Mouse (Mus musculus) frontal cortex, postnatal 25 days (tissue): Measurements from ENCODE around the gene Stambpl1.
A peak's percentile ranks its signal among the peaks of the same experiment; 100 is the strongest.

ENCODE experiments used
- DNase-seq, 2 experiments: peaks; one replicate each; pipeline ENCODE4 v3.0.0; 2022; ENCODE audit warnings: low spot score in 2 of 2

The Stambpl1 gene

DNA sequence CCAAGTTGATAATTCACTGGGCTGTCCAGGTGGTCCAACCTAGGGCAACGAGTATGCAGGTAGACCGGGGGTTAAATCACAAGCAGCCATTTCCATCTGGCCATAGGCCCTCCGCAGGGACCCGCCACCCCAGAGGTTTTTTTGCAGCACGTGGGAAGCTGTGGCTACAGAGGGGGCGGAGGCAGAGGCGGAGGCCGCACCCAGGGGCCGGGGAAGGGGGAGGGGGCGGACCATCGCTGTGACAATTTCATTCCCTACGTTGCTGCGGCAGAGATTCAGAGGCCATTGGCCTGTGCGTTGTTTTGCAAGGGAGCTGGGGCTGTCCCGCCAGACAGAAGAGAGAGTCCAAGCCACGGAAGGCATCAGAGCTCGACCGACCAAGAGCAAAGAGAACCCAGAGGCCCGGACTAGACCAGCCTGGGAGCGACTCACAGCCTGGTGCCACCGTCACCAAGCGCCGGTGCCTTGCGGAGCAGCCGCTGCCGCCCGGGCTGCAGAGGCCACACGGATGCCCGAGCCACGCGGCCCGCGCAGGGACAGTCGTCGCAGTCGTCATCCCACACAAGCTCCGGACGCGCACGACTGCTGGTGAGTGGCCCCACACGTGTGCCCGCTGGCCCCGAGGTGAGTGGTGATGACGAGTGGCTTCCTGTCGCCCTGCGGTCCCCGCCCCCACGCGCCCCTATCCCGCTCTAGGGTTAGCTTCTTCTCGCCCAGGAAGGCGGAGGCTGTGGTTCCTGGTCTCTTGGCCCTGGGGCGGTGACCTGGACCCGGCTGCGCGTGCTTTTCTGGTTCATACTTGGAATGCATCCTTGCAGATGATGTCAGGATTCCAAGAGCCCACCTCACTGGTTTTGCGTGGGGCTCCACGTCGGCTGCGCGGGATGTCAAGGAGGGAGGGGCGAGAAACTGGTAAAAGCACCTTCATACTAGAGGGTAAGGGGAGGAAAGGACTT is at the start of gene Stambpl1:
Stambpl1 (plus strand) TSS at position 222 of the 956 bp plus-strand sequence.
- peak; percentile 54 to 63 for DNase-seq

DNA sequence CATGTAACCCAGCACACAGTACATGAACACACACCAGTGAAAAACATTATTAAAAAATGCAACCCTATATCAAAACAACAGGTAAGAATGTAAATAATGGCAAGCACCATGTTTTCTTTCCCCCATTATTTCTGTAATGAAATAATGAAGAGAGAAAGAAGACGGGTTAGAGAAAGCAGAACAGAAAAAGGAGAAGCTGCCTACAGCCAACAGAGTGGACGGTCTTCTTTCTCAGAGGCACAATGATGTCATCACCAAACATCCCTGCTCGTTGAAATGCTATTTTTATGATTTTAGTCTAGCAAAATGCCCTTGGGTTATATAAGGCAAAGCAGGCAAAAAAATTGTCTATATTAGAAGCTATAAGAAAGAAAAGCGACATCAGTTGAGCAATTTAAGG is 43.6 kb upstream of the Stambpl1 start:
- DNase-seq: no peak

DNA sequence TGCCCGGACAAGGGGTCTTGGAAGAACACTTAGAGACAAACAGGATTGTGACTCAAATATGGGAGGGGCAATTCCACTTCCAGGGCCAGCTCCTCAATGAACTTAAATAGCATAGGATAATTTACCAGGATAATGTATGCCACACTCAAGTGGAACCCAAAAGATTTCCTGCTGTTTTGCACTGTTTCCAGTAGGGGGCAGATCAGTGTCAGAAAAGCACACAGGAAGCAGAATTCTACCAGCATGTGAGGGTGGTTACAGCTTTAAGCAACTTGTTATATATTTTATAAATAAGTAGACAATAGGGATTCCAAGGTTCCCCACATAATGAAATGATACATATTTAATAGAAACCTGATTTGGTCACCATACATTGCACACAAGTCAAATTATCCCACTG is 40.1 kb upstream of the Stambpl1 start:
- DNase-seq: peak in 1 of 2 experiments; percentile 5

DNA sequence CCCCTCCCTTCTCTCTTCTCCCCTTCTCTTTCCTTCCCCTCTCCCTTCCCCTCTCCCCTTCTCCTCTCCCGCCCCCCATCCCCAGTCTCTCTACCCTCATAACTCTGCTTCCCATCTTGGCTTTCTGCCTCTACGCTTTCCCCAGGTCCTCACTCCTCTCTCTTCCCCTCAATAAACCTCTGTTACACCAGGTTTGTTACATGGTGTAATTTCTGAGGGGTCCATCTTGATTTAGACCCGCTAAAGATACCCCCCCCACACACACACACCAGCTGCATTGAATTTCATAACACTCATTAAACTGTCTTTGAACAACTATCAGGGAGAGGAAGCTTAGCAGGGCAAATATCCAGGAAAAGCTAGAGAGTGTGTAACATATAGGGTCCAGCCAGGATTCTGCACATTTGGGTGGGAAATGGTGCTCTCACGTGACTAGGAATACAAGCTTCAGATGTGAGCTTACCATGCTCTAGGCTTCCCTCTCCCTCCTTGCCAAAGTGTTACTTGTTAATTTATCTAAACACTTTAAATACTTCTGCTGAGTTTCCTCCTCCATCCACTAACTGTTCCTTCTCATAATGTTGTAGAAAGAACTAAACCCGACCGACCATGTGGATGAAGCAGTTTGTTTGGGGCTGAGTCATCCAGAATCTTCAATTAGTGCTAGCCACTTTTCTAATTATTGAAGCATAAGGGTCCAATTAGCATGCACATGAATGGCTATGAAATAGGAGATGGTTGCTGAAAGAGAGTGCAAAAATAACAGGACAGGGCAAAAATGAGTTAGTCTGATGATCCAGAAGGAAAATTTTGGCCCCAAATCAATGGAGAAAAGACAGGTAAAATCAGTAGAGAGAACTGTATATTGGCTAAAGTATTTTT is 38.5 kb upstream of the Stambpl1 start:
- no peak for DNase-seq

DNA sequence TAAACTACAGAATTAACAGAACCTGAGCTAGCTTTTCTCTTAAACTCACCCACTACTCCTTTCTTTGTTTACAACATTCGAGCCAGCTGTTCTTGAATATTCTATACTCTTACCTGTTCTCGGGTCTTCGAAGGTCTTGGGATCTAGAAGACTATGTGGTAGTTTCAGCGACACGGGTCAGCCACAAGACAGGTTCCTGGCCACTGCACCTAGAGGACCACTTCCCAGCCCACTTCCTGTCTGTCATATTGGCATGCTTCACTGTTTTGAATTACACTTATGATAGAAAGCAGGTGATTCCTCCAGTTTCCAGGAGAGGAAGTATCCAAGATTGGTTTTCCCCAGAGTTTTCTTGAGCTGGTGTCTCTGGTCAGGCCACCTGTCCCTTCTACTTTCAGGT is 29.3 kb upstream of the Stambpl1 start:
- no peak for DNase-seq

DNA sequence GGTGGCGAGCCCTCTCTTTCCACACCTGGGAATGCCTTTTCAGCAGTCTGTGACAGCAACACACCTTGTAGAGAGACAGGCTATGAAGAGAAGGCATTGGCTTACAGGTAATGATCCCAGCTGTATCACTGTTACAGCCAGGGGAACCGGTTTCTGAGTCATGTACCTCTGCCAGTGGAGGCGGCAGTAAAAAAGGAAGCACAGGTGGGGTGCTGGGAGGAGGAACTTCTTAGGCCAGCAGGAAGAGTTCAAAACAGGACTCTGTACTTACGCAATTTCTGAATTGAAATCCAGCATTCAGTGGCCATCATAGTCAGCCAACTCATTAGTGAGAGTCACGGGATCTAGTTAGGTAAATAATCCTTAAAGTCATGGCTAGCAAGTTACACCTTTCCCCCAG is 26.1 kb upstream of the Stambpl1 start, which contains the start of gene Ankrd22:
Ankrd22 (minus strand) TSS at position 163 of the 400 bp plus-strand sequence.
- DNase-seq: no peak

DNA sequence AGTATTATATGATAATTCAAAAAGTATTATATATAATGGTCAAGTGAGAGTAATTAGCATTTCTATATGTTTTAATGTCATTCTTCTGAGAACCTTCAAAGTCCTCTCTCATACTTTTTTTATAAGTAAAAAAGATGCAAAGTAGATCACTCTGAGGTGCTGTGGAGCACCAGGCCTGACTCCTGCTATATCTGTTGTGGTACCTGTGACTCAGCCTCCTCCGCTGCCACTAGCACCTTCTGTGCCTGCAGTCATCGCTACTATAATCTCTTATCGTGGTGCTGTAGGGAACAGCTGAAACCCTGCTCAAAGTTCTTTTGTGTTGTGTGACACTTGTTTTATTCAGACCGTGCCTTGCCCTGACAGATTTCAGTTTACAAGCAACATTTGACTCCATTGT is 25.6 kb upstream of the Stambpl1 start:
- no peak for DNase-seq

DNA sequence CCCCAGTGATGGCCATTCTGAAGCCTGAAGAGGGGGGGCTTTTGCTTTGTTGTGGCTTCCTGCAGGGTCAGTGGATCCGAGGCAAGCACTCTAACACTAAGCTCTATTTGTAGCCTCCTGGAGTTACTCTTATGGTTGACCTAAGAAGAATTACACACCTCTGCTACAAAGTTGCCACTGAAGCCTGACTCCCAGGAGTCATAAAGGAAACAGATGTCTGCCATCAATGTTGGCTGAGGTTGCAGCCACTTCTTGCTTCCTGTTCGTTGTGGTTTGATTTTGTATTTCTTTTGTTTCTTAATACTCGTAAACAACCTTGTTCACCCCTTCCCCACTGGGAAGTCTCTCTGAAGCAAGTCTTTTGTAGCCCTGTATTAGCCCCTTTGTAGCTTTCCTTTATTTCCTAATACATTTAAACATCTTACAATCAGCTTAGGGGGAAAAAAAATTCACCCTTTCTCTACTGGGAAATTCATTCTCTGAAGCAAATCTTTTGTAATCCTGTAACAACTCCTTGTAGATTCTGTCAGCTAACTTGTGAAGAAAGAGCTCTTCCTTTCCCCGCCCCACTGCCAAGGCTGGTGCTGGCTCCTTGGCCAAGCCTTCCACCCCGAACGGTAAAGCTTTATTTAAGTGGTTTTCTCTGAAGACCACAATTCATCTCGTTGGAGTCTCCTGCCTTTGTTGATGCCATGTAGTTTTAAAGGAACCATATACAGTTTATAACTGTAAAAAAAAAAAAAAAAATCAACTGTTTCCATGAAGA is 23.9 kb upstream of the Stambpl1 start:
- DNase-seq: no peak

DNA sequence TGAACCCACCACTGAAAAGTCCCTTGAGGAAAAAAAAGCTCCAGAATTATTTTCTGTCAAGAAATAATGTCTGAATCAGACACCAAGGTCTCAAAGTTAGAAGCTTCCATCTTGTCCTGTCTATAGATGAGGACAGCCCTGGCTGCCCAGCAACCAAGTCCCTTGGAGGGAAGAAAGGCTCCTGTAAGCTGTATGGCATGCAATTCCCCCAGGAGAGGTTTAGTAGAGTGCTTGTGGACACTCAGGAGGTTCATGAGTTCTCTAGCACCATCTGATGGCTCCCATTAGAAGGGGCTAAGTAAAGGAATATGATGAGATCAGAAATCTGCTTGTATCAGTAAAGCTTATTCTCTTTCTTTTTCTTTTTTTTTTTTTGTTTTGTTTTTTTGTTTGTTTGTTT is 22.9 kb upstream of the Stambpl1 start:
- no peak for DNase-seq

DNA sequence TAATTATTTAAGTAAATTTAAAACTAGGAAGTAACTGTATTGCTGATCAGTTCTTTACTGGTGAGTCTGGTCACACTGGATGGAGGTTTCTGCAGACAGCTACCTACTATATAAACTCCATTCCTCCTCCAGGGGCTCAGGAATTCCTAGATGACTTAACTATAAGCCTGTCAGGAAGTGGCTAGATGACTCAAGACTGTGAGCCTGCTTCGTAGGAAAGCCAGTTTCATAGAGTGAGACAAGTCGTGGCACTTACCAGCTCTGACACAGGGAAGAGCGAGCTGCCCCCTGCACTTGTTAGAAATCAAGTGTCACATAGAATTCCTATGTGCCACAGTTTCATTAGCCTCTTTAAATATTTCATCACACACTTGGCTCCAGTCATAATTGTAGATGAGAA is 20.9 kb upstream of the Stambpl1 start:
- DNase-seq: no peak

DNA sequence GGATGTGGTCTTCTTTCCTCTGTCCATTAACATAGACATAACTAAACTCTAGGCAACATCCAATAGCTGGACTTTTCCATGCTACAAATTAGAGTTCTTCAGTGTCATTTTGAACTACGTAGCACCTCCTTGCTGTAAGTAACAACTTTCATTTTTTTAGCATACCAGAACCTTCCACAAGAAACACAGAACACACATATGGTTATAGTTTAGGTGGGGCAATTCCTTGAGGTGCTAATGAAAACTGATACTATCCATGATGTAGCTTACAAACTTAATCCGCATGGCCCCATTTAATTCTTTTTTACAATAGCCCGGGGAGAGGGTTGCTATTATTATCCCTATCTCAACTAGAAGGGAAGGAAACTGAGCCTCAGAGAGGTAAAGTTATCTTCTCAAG is 18.0 kb upstream of the Stambpl1 start:
- no peak for DNase-seq

DNA sequence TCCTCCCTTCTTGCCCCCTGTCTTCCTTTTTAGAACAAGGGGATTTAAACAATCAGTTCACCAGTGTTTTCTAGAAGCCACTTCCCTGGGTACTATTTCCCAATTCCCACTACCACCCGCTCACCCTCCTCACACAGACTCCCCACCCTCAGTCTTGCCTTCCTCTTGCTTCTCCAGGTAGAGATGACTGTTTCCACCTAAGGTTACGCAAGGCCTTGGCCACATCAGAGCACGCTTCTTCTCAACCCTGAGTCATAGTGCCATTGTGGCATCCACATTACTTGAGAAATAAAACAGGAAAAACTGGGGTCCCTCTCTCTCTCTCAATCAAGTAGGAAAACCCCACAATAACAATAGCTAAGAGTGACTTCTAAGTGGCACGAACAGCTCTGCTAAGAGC is 12.9 kb upstream of the Stambpl1 start:
- no peak for DNase-seq

DNA sequence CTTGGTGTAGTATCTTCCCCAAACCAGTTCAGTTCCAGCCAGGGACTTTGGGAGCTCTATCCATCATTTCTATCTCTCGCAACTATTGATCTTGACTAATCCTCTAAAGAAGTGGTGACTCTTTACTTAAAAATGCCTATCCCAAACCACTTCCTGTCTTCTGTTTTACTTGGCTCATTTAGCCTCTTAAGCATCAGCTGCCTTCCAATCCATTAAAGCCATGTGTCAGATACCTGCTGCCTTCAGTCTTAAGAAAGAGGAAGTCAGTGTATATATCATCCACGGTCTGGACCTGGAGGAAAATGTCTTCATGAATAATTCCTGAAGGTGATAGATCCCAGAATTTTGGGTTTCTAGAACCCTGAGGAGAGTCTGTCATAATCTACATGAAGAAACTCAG is 11.7 kb upstream of the Stambpl1 start:
- no peak for DNase-seq

DNA sequence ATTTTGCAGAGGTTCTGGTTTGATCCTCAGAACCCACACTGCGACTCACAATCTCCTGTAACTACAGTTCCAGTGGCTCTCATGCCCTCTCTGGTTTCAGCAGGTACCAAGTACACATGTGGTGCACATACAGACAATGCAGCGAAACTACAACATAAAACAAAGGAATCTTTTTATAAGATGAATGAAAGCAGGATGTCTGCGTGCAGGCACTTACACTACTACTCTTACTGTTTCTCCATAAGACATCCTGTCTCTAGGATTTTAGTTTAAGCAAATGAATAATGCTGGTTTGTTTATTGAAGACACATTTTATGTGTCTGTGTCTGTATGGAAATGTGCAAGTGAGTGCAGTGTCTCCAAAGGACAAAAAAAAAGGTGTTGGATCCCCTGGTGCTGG is 10.8 kb upstream of the Stambpl1 start:
- no peak for DNase-seq

DNA sequence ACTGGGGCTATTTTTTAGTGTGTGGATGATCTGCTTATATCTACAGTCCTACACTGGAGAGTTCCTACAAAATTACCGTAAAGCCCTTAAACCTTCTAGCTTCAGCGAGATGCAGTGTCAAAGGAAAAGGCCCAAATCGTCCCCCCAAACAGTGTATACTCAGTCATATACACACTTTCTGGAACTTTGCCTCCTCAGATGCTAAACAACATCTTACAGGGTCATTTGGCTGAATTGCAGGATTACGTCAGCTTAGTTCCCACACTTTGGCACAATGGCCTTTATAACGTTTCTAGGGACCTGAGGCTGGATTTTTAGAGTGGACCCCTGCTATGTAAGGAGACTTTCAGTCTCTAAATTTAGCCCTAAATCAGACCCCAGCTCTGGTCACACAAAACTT is 9.5 kb upstream of the Stambpl1 start:
- no peak for DNase-seq

DNA sequence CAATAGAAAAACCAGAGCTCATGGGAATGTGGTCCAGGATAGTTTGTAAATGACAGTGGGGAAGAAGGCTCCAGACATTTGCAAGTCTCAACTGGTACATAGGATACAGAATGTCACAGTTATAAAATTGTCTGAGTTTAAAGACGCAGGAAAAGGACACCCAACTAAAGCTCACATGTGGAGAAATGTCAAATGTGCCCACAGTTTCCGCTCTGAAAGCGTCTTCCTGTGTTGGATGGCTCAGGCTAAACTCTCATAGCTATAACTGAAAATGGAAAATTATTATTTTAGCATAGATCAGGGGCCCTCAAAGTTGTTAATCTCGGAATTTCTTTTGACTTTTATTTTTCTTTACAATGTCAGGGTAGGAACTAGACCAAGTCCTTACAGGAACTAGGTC is 5.2 kb upstream of the Stambpl1 start:
- DNase-seq: no peak

DNA sequence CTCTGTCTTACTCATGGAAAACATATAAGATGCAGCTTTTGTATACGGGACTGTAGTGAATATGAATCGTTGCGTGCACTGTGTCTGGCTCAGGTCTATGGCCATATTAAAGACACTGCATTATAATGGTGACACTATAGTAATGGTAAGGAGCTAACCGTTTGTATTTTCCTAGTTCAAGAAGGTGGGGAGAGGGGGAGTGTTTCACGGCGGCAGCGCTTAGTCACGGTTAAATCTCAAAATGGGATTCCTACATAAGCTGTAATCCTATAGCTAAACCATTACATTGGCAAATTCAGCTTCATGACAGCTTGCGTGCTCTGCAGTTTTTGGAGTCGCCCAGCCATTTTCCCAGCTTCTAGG is 403 bp upstream of the Stambpl1 start:
- no peak for DNase-seq

DNA sequence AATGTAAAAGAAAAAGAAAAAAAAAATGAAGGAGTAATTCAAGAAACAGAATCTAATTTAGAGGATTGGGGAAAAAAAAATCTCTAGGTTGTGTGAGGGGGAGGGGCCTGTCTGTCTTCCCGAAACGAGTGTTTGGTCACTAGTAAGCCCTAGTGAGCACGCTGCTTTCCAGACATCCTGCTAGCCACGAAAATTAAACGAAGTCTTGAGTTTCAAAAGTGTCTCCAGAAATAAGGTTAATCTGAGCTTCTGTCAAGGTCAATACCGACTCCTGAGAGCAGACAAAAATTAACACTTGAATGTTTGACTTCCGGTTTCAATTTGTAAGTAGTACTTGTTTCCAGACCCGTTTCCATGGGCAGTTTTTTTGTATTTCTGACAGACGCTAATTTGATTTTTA is 1.1 kb downstream of the Stambpl1 start:
- no peak for DNase-seq

DNA sequence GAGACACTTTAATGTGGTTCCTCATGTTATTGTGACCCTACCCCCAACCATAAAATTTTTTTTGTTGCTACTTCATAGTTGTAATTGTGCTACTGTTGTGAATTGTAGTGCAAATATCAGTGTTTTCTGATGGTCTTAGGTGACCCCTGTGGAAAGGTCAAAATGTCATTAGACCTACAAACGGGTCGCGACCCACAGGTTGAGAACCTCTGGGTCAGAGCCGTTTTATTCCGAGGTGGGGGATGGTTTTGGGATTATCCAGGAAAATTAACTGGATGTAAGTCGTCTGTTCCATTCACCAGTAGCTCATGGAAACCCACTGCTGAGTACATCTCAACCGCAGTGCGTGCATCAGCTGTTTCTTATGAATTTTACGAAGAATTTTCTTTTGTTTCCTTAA is 1.7 kb downstream of the Stambpl1 start:
- no peak for DNase-seq

DNA sequence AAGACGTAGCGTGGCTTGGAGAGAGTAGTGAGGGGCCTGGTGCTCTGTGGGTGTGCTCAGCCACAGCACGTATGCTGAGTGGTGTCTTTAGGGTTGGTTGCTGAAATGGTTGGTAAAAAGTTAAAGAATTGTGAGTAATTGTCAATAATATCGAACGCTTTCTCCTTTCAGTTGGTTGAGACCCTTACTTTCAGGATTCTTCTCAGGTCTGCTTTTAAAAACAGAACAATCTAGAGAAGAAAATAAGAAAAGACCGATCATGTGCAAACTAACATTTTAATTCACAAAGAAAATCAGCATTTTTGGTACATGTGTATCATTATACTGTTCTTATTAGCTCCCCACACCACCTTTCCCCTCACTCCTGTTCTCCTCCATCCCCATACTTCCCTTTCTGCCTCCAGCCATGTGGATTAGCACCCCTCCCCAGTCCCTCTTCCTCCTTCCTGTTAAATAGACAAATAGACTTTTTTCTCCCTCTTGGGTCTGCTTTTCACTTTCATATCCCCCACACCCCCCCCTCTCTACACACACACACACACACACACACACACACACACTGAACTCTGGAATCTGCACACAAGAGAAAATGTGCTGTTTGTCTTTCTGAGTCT is 2.2 kb downstream of the Stambpl1 start:
- DNase-seq: no peak

DNA sequence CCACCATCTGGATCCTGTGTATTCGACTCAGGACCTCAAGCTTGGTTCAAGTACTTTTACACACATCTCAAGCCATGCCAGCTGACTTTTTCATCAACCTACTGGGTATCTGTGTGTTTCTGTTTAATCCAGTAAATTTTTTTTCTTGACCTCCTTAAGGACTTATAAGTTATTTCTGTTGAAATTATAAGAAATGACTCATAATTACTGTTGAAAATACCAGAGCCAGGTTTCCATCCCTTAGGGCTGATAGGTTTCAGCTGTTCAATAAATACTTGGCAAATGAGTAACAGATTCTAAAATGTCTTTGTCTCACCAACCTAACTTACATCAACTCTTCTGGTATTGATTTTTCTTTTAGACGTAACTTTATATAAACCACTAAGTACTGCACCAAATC is 3.0 kb downstream of the Stambpl1 start:
- no peak for DNase-seq

DNA sequence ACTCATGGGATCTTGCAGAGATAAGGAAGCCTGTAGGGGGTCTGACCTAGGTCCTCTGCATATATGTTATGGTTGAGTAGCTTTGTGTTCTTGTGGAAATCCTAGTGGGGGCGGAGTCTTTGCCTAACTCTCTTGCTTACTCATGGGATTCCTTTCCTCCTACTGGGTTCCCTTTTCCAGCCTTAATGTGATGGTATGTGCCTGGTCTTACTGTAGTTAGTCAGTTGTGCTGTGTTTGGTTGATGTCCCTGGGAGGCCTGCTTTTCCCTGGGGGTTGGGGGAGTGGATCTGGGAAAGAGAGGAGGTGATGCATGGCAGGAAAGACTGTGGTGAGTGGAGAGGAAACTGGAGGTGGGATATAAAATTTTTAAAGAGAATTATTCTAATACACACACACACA is 6.0 kb downstream of the Stambpl1 start:
- no peak for DNase-seq
